Mouse (Mus musculus) lung, embryonic 16.5 days (tissue): ENCODE measurements around the gene Cog6. TPM values are rescaled to one million over a fixed set of nuclear protein-coding genes. Genes with fewer than 3 reads are reported as not detected.
A peak's percentile ranks its signal among the peaks of the same experiment; 100 is the strongest.

Experiments used
- ATAC-seq: fragments of 200-750 bp; cut with Nextera tagmentation; 2 replicates; pipeline ENCODE4 v1.8.0; 2017; ENCODE audit warnings: low read depth, mild to moderate bottlenecking, moderate library complexity
- H3K27ac ChIP-seq: fragments of 300-500 bp; sonication (generic); 2 replicates; pipeline ENCODE4 v1.5.1; 2014; ENCODE audit warnings: mild to moderate bottlenecking, control low read depth, low read length
- H3K27me3 ChIP-seq: fragments of 300-500 bp; sonication (generic); 2 replicates; pipeline ENCODE4 v1.6.1; 2014; ENCODE audit warnings: low read depth, low read length, mixed read lengths; ENCODE audit not compliant: control insufficient read depth, insufficient read depth
- H3K36me3 ChIP-seq: fragments of 300-500 bp; sonication (generic); 2 replicates; pipeline ENCODE4 v1.6.1; 2014; ENCODE audit warnings: low read length; ENCODE audit not compliant: control insufficient read depth, insufficient read depth
- H3K4me1 ChIP-seq: fragments of 300-500 bp; sonication (generic); replicated peaks from 2 replicates; pipeline ENCODE4 v1.6.1; 2014; ENCODE audit warnings: low read length, mixed read lengths; ENCODE audit not compliant: control insufficient read depth, insufficient read depth
- H3K4me2 ChIP-seq: fragments of 300-500 bp; sonication (generic); 2 replicates; pipeline ENCODE4 v1.6.1; 2014; ENCODE audit warnings: low read depth, low read length, control low read depth
- H3K4me3 ChIP-seq: fragments of 300-500 bp; sonication (generic); 2 replicates; pipeline ENCODE4 v1.5.1; 2014; ENCODE audit warnings: mild to moderate bottlenecking, low read length, control low read depth
- H3K9ac ChIP-seq: fragments of 300-500 bp; sonication (generic); 2 replicates; pipeline ENCODE4 v1.6.1; 2014; ENCODE audit warnings: low read length, control low read depth
- H3K9me3 ChIP-seq: fragments of 300-500 bp; sonication (generic); 2 replicates; pipeline ENCODE4 v1.6.1; 2016; ENCODE audit warnings: low read length; ENCODE audit not compliant: control insufficient read depth
- WGBS: fragments of 180-500 bp; shearing (Covaris S2); extraction: QIAGEN DNeasy Blood & Tissue Kit; methylation state at CpG from one replicate; pipeline ENCODE4 v1.1.7; 2014; 5-methylcytosine and 5-hydroxymethylcytosine counted together
- polyA plus RNA-seq: library from polyadenylated mRNA; unstranded; fragments of >200 nt; fragmentation: Nextera tagmentation; extraction: Ambion mirVana; gene quantifications from 2 replicates; pipeline ENCODE4 v1.2.1, GENCODE M21; 2015

Gene Cog6
- polyA plus RNA-seq, 1 experiment from 2014 or later = 46.7 TPM

DNA sequence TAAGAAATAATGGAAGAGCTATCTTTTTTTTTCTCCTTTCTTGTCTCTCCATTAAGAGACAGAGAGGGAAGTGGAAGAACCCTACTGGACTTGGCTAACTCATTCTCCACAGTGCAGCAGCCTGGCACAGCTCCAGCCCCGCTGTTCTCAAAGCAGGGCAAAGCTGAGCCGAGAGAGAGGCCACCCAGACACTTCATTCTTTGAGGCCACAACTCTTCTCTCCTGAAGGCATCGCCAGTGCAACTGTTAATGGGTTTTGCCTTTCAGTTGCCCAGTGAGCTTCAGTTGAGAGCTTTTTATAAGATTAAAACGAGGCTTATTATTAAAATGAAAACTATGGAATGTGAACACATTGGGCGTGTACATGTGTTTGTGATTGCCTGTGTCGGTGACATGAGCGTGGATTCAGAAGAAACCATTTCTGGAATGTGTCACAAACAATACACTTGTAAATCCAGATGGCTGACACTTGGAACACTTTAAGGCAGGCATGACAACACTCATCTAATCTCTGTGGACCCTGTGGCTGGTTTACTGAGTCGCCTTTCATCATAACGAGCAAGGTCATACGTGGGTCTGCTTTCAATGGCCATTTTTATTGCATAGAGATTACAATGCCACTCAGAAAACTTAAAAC lies 76.1 kb downstream of the Cog6 start:
- H3K4me2 ChIP-seq = peak overlapping the region; percentile 34; the same call in 1 of the 2 replicates
- no peak overlapping the region for H3K4me3 ChIP-seq
- no peaks in the 10 kb centered on the region for H3K27me3 ChIP-seq
- peaks cover 9% of the 10 kb centered on the region for H3K4me1 ChIP-seq
- H3K9me3 ChIP-seq = no peaks in the 10 kb centered on the region
- peak; percentile 82 for ATAC-seq
- no peaks in the 10 kb centered on the region for H3K36me3 ChIP-seq
- WGBS = 16% methylated on average over 10 of the region's 10 CpGs
- peak overlapping the region; percentile 43; the same call in 1 of the 2 replicates for H3K27ac ChIP-seq
- H3K9ac ChIP-seq = no peak overlapping the region

DNA sequence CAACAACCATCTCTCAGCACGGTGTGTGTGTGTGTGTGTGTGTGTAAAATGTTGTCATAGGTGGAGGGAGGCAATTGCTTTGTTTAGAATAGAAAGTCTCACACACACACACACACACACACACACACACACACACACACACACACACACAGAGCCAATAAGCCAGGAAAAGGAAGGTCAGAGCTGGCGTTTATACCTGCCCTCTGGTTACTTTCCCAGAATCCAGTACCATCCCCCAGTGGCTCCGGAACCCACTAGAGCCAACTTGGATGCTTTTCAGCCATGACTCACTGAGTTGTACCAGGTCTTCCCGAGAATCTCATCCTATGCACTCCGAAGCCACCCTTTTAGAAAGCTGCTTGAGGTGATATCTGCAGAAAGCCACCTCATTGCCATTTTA lies 78.6 kb downstream of the Cog6 start:
- ATAC-seq = peak; percentile 76
- Histone ChIP-seq H3K4me2 (no peak overlapping the region), H3K27ac (0 out of 2 replicates have a peak overlapping the region, but pooled peaks have one; percentile 21), H3K36me3 (no peaks in the 10 kb centered on the region), H3K9me3 (no peaks in the 10 kb centered on the region), H3K27me3 (no peaks in the 10 kb centered on the region), H3K4me1 (peaks cover 9% of the 10 kb centered on the region), H3K4me3 (no peak overlapping the region), H3K9ac (no peak overlapping the region)
- 54% methylated on average over 5 of the region's 5 CpGs for WGBS

- H3K4me2 ChIP-seq = no peak overlapping the region
- ATAC-seq = peak; percentile 41
- H3K36me3 ChIP-seq = no peaks in the 10 kb centered on the region
- 41% methylated on average over 6 of the region's 6 CpGs for WGBS
- H3K4me3 ChIP-seq = no peak overlapping the region
- no peaks in the 10 kb centered on the region for H3K27me3 ChIP-seq
- H3K9me3 ChIP-seq = no peaks in the 10 kb centered on the region
- peaks cover 9% of the 10 kb centered on the region for H3K4me1 ChIP-seq
- H3K9ac ChIP-seq = no peak overlapping the region
- H3K27ac ChIP-seq = peak overlapping the region; percentile 7
Measured at GRCm38 (mm10) chr3:52937739-52938306, 79.2 kb downstream of the Cog6 start.

GRCm38 (mm10) chr3:52931956-52932355 lies 85.1 kb downstream of the Cog6 start:
- Histone ChIP-seq H3K27ac (no peak overlapping the region), H3K9me3 (no peaks in the 10 kb centered on the region), H3K4me2 (no peak overlapping the region), H3K4me1 (no peaks in the 10 kb centered on the region), H3K4me3 (no peak overlapping the region), H3K27me3 (no peaks in the 10 kb centered on the region), H3K9ac (no peak overlapping the region), H3K36me3 (no peaks in the 10 kb centered on the region)
- WGBS = 85% methylated on average over 2 of the region's 2 CpGs
- ATAC-seq = no peak

Other genes with a start within 250 kb of the Cog6 start
- 77.0 and 82.9 TPM in 2 replicates for gene Lhfp, start 24.3 kb upstream of the Cog6 start, polyA plus RNA-seq